Mouse (Mus musculus): ENCODE measurements around the gene Hp. TPM values are rescaled to one million over a fixed set of nuclear protein-coding genes. Genes with fewer than 3 reads are reported as not detected.

The Hp gene
- 0.74 and 1.1 TPM in 2 replicates for polyA plus RNA-seq (2014; fragmentation: Nextera tagmentation; extraction: Ambion mirVana)

GRCm38 (mm10) chr8:109578900-109579301 is at the start of gene Hp:
Hp (minus strand) TSS chr8:109579172.
- Histone ChIP-seq H3K4me1 (ENCODE audit: control insufficient read depth, insufficient read depth, low read length) (no peaks in the 10 kb centered on the region), H3K4me3 (ENCODE audit: low read depth, low read length) (no peak within 1 kb of the TSS), H3K27ac (replicated peaks; ENCODE audit: low read depth, low read length) (no peak within 1 kb of the TSS), H3K36me3 (ENCODE audit: control insufficient read depth, insufficient read depth, low read length) (no peaks in the 10 kb centered on the region), H3K27me3 (ENCODE audit: control insufficient read depth, insufficient read depth, low read length) (no peaks in the 10 kb centered on the region), H3K9ac (ENCODE audit: low read length) (no peak within 1 kb of the TSS), H3K9me3 (ENCODE audit: control insufficient read depth, low read length) (no peaks in the 10 kb centered on the region; the same call in 1 of the 2 replicates), H3K4me2 (ENCODE audit: low read depth, severe bottlenecking) (no peak within 1 kb of the TSS)
- ATAC-seq (ENCODE audit: insufficient number of reproducible peaks, low FRiP score, low TSS enrichment, low read depth) (no peak), DNase-seq (ENCODE audit: low spot score) (no peak)
- WGBS: 77% methylated on average over 8 of the region's 8 CpGs

GRCm38 (mm10) chr8:109628638-109629037 is 49.7 kb upstream of the Hp start:
- Histone ChIP-seq H3K4me3 (ENCODE audit: low read depth, low read length) (no peak overlapping the region), H3K9ac (ENCODE audit: low read length) (no peak overlapping the region), H3K27ac (replicated peaks; ENCODE audit: low read depth, low read length) (no peak overlapping the region), H3K27me3 (ENCODE audit: control insufficient read depth, insufficient read depth, low read length) (no peaks in the 10 kb centered on the region), H3K36me3 (ENCODE audit: control insufficient read depth, insufficient read depth, low read length) (no peaks in the 10 kb centered on the region), H3K4me2 (ENCODE audit: low read depth, severe bottlenecking) (no peak overlapping the region), H3K4me1 (ENCODE audit: control insufficient read depth, insufficient read depth, low read length) (no peaks in the 10 kb centered on the region), H3K9me3 (ENCODE audit: control insufficient read depth, low read length) (no peaks in the 10 kb centered on the region)
- DNase-seq (ENCODE audit: low spot score) (no peak), ATAC-seq (ENCODE audit: insufficient number of reproducible peaks, low FRiP score, low TSS enrichment, low read depth) (no peak)
- WGBS: 75% methylated on average over 6 of the region's 6 CpGs

- H3K9ac ChIP-seq (ENCODE audit: low read length): no peak overlapping the region
- no peak overlapping the region for H3K4me3 ChIP-seq (ENCODE audit: low read depth, low read length)
- no peak overlapping the region for H3K4me2 ChIP-seq (ENCODE audit: low read depth, severe bottlenecking)
- H3K27me3 ChIP-seq (ENCODE audit: control insufficient read depth, insufficient read depth, low read length): no peaks in the 10 kb centered on the region
- H3K36me3 ChIP-seq (ENCODE audit: control insufficient read depth, insufficient read depth, low read length): no peaks in the 10 kb centered on the region
- DNase-seq (ENCODE audit: low spot score) (no peak), ATAC-seq (ENCODE audit: insufficient number of reproducible peaks, low FRiP score, low TSS enrichment, low read depth) (no peak)
- no peaks in the 10 kb centered on the region for H3K9me3 ChIP-seq (ENCODE audit: control insufficient read depth, low read length)
- H3K27ac ChIP-seq (replicated peaks; ENCODE audit: low read depth, low read length): no peak overlapping the region
- no peaks in the 10 kb centered on the region for H3K4me1 ChIP-seq (ENCODE audit: control insufficient read depth, insufficient read depth, low read length)
- WGBS: 93% methylated on average over 3 of the region's 3 CpGs
Observed at GRCm38 (mm10) chr8:109615569-109615968, 36.6 kb upstream of the Hp start.

- no peak for ATAC-seq (ENCODE audit: insufficient number of reproducible peaks, low FRiP score, low TSS enrichment, low read depth)
- no peaks in the 10 kb centered on the region for H3K36me3 ChIP-seq (ENCODE audit: control insufficient read depth, insufficient read depth, low read length)
- no peak within 1 kb of the TSS for H3K4me2 ChIP-seq (ENCODE audit: low read depth, severe bottlenecking)
- H3K9me3 ChIP-seq (ENCODE audit: control insufficient read depth, low read length): no peaks in the 10 kb centered on the region
- H3K27me3 ChIP-seq (ENCODE audit: control insufficient read depth, insufficient read depth, low read length): no peaks in the 10 kb centered on the region
- WGBS: 65% methylated on average over 27 of the region's 27 CpGs
- H3K27ac ChIP-seq (replicated peaks; ENCODE audit: low read depth, low read length): no peak within 1 kb of the TSS
- no peak within 1 kb of the TSS for H3K9ac ChIP-seq (ENCODE audit: low read length)
- H3K4me3 ChIP-seq (ENCODE audit: low read depth, low read length): no peak within 1 kb of the TSS
- DNase-seq (ENCODE audit: low spot score): no peak
- H3K4me1 ChIP-seq (ENCODE audit: control insufficient read depth, insufficient read depth, low read length): no peaks in the 10 kb centered on the region
Observed at GRCm38 (mm10) chr8:109614243-109615210, 35.6 kb upstream of the Hp start, which contains the start of gene Pkd1l3. Pkd1l3 (plus strand) TSS chr8:109614517.

- Histone ChIP-seq H3K9me3 (ENCODE audit: control insufficient read depth, low read length) (no peaks in the 10 kb centered on the region), H3K9ac (ENCODE audit: low read length) (peak overlapping the region; percentile 76), H3K27ac (replicated peaks; ENCODE audit: low read depth, low read length) (peak overlapping the region; percentile 68; the same call in 1 of the 2 replicates), H3K4me2 (ENCODE audit: low read depth, severe bottlenecking) (peak overlapping the region; percentile 73; the same call in 1 of the 2 replicates), H3K4me1 (ENCODE audit: control insufficient read depth, insufficient read depth, low read length) (peaks cover 5% of the 10 kb centered on the region), H3K4me3 (ENCODE audit: low read depth, low read length) (peak overlapping the region; percentile 46), H3K36me3 (ENCODE audit: control insufficient read depth, insufficient read depth, low read length) (no peaks in the 10 kb centered on the region), H3K27me3 (ENCODE audit: control insufficient read depth, insufficient read depth, low read length) (no peaks in the 10 kb centered on the region)
- DNase-seq (ENCODE audit: low spot score) (no peak), ATAC-seq (ENCODE audit: insufficient number of reproducible peaks, low FRiP score, low TSS enrichment, low read depth) (no peak)
- whole genome bisulfite sequencing: 24% methylated on average over 5 of the region's 5 CpGs
Observed at GRCm38 (mm10) chr8:109609153-109609502, 30.2 kb upstream of the Hp start.

- Histone ChIP-seq H3K36me3 (ENCODE audit: control insufficient read depth, insufficient read depth, low read length) (no peaks in the 10 kb centered on the region), H3K9ac (ENCODE audit: low read length) (peak within 1 kb of the TSS; percentile 76), H3K4me2 (ENCODE audit: low read depth, severe bottlenecking) (peak within 1 kb of the TSS; percentile 73), H3K27me3 (ENCODE audit: control insufficient read depth, insufficient read depth, low read length) (no peaks in the 10 kb centered on the region), H3K4me3 (ENCODE audit: low read depth, low read length) (peak within 1 kb of the TSS; percentile 46), H3K9me3 (ENCODE audit: control insufficient read depth, low read length) (no peaks in the 10 kb centered on the region), H3K27ac (replicated peaks; ENCODE audit: low read depth, low read length) (peak within 1 kb of the TSS; percentile 68), H3K4me1 (ENCODE audit: control insufficient read depth, insufficient read depth, low read length) (peaks cover 5% of the 10 kb centered on the region)
- under 1% methylated on average over 42 of the region's 42 CpGs for whole genome bisulfite sequencing
- DNase-seq (ENCODE audit: low spot score) (peak; percentile 96), ATAC-seq (ENCODE audit: insufficient number of reproducible peaks, low FRiP score, low TSS enrichment, low read depth) (peak; percentile 97)
Observed at GRCm38 (mm10) chr8:109608271-109609152, 29.5 kb upstream of the Hp start, which contains the start of gene Dhodh. Dhodh (minus strand) TSS chr8:109608673.

GRCm38 (mm10) chr8:109607650-109608049 is 28.7 kb upstream of the Hp start:
- Histone ChIP-seq H3K4me2 (ENCODE audit: low read depth, severe bottlenecking) (peak overlapping the region; percentile 73), H3K4me3 (ENCODE audit: low read depth, low read length) (peak overlapping the region; percentile 46), H3K4me1 (ENCODE audit: control insufficient read depth, insufficient read depth, low read length) (peaks cover 5% of the 10 kb centered on the region), H3K27ac (replicated peaks; ENCODE audit: low read depth, low read length) (no peak overlapping the region), H3K36me3 (ENCODE audit: control insufficient read depth, insufficient read depth, low read length) (no peaks in the 10 kb centered on the region), H3K9me3 (ENCODE audit: control insufficient read depth, low read length) (no peaks in the 10 kb centered on the region), H3K9ac (ENCODE audit: low read length) (peak overlapping the region; percentile 76), H3K27me3 (ENCODE audit: control insufficient read depth, insufficient read depth, low read length) (no peaks in the 10 kb centered on the region)
- 14% methylated on average over 12 of the region's 12 CpGs for whole genome bisulfite sequencing
- ATAC-seq (ENCODE audit: insufficient number of reproducible peaks, low FRiP score, low TSS enrichment, low read depth) (no peak), DNase-seq (ENCODE audit: low spot score) (peak; percentile 34)

- WGBS: 80% methylated on average over 2 of the region's 2 CpGs
- ATAC-seq (ENCODE audit: insufficient number of reproducible peaks, low FRiP score, low TSS enrichment, low read depth): no peak
- Histone ChIP-seq H3K4me3 (ENCODE audit: low read depth, low read length) (no peak overlapping the region), H3K4me2 (ENCODE audit: low read depth, severe bottlenecking) (no peak overlapping the region), H3K27ac (replicated peaks; ENCODE audit: low read depth, low read length) (no peak overlapping the region), H3K9ac (ENCODE audit: low read length) (no peak overlapping the region), H3K27me3 (ENCODE audit: control insufficient read depth, insufficient read depth, low read length) (no peaks in the 10 kb centered on the region), H3K9me3 (ENCODE audit: control insufficient read depth, low read length) (no peaks in the 10 kb centered on the region), H3K4me1 (ENCODE audit: control insufficient read depth, insufficient read depth, low read length) (peaks cover 5% of the 10 kb centered on the region), H3K36me3 (ENCODE audit: control insufficient read depth, insufficient read depth, low read length) (no peaks in the 10 kb centered on the region)
- DNase-seq (ENCODE audit: low spot score): no peak
Observed at GRCm38 (mm10) chr8:109606725-109607124, 27.8 kb upstream of the Hp start.
